Mouse (Mus musculus) B cell, adult 62 days (primary cell): ENCODE measurements around the gene Bcl2a1d. TPM values are rescaled to one million over a fixed set of nuclear protein-coding genes. Genes with fewer than 3 reads are reported as not detected.

Experiments
- total RNA-seq: library from RNA; stranded (reverse); gene quantifications from 4 replicates; pipeline ENCODE4 v1.2.4, GENCODE M21; 2023

Gene Bcl2a1d
- 30.2 to 48.9 TPM (median 41.7 TPM) in 4 replicates for total RNA-seq

DNA sequence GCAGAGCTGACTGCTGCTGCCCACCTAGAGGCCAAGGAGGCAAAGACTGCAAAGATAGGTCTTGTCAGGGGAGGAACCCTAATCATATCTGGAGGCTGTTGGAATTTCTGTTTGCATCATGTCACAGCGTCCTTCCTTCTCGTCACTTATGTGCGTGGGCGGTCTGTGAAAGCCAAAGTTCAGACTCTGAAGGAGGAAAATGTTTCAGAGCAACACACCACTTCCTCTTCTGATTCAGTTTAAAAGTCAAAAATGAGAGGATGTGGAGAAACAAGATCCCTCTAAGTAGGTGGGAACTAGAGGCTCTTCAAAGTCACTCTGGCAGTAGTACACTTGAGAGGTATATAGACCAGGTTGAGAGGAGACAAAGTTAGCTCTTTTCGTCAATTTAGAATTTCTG lies at the start of gene Bcl2a1d:
TSS of gene Bcl2a1d (minus strand) at position 187 of the 400 bp plus-strand sequence.

DNA sequence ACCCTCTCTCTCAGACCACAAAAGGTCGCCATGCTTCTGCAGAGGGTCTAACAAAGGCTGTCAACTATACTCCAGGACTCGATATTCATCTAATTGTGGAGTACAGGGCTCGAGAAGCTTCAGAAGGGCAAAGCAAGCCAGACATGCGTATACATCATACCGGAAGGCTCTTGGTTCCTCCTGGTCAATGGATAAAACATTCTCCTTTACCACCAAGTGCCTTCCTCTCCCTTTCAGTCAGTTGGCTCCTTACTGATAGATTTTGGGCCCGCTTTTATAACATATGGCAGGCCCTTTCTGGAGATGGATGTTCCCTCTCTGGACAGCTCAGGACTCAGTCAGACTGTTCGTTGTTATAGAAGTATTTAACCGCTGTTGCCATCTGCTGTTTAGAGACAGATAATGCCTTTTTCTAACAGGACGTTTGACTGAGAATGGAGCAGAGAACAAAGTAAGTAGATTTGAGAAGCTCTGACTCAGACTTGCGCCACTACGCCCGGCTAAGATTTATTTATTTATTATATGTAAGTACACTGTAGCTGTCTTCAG lies 11.7 kb downstream of the Bcl2a1d start, which contains the start of gene Mthfsl:
TSS of gene Mthfsl (minus strand) at position 308 of the 549 bp plus-strand sequence.

Other genes with a start within 250 kb of the Bcl2a1d start
- 106 to 115 TPM (median 109 TPM) in 4 replicates for gene Syncrip, start 249.3 kb downstream of the Bcl2a1d start, total RNA-seq
- gene Zfp949, start 183.9 kb downstream of the Bcl2a1d start, total RNA-seq, result 7.0 to 8.3 TPM (median 7.7 TPM) in 4 replicates
- not detected in 4 replicates for gene Trim43a, start 151.0 kb downstream of the Bcl2a1d start, total RNA-seq
- 58.3 to 63.7 TPM (median 58.6 TPM) in 4 replicates for gene Mthfsl, start 11.6 kb downstream of the Bcl2a1d start, total RNA-seq
- not detected in 4 replicates for gene Trim43c, start 107.2 kb upstream of the Bcl2a1d start, total RNA-seq
- 24.6 to 42.8 TPM (median 27.4 TPM) in 4 replicates for gene Bcl2a1a, start 225.0 kb upstream of the Bcl2a1d start, total RNA-seq